Mouse (Mus musculus) mouse embryonic stem cell (cell line): ENCODE measurements around the gene Vmn1r9.
"Not testable (repeated sequence)": the region's sequence is repeated elsewhere in the genome, so short reads cannot be mapped to it uniquely, and the experiment has no call there.

ENCODE experiments used
- in situ Hi-C, 2 experiments: fragments of 300-500 bp; cut with MboI; formaldehyde crosslinking; loops; 1 replicate in 1 of 2; 3 replicates in 1 of 2; pipeline ENCODE4 v1.14.3; 2019 to 2020; ENCODE audit warnings: low sequenced_read_pairs in 2 of 2, low pct_unique_long_range_greater_than_20kb in 1 of 2, mixed read lengths in 1 of 2; ENCODE audit not compliant: unreplicated experiment in 1 of 2

Gene Vmn1r9

GRCm38 (mm10) chr6:57066487-57066886 lies at the start of gene Vmn1r9:
TSS of gene Vmn1r9 (plus strand) at chr6:57066787.
- in situ Hi-C loops = loop anchor here (25.0 kb wide), 1 partner anchor 254 kb away; no protein-coding TSS in a partner anchor

GRCm38 (mm10) chr6:57025224-57025623 lies 41.4 kb upstream of the Vmn1r9 start, which contains the start of gene Vmn1r7:
TSS of gene Vmn1r7 (minus strand) at chr6:57025324.
- in situ Hi-C loops = not testable (repeated sequence)

DNA sequence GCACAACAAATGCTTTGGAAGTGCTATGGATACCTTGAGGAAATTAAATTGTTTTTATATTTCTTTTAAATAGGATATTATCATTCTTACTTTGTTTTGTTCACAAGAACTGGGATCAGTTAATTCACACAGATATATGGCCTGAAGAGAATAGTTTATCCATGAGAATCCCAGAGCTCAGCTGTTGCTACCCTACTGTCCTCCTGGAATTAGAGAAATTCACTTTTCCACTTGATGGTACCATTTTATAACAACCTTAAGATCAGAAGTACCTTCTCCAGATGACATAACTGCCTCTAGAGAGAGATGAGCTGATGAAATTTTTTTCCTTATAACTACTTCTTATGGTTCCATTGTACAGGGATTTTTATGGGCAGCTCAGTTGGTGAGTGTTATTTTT lies 34.6 kb upstream of the Vmn1r9 start, which contains the start of gene Vmn1r8:
TSS of gene Vmn1r8 (plus strand) at position 301 of the 400 bp plus-strand sequence.
- in situ Hi-C loops = no loop called here

DNA sequence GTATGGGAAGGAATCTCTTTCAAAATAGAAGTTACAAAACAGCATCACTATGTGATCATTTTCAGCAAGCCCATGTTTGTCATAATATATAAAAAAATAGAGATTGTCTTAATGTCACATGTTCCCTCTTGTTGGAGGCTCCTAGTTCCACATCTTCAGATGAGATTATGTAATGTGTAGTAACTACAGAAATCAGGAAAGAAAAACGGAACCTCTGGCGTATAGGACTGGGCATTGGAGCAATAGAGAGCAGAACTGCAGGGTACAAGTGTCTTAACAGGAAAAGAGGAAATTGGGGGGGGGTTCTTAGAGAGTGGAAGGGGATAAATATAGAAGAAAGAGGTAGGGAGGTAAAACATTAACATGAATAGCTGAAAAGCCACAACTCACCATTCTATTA lies 31.9 kb upstream of the Vmn1r9 start:
- in situ Hi-C loops = no loop called here

DNA sequence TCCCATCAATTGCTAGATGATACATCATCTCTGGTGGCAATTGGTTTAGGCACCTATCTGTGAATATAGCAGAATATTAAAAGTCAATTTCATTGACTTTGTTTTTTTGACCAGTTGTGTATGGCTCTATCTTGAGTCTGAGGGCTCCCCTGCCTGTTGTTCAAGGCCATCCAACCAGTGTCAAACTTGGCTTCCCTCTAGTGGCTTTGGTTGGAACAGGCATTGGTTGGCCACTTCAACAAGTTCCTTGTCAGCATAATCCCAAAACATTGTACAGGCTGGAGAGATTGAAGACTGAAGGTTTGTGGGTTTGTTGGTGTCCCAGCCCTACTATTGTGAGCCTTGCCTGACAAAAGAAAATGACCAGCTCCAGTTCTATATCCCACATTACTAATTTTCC lies 2.9 kb upstream of the Vmn1r9 start:
- in situ Hi-C loops = loop anchor here (25.0 kb wide), 1 partner anchor 251 kb away; no protein-coding TSS in a partner anchor

DNA sequence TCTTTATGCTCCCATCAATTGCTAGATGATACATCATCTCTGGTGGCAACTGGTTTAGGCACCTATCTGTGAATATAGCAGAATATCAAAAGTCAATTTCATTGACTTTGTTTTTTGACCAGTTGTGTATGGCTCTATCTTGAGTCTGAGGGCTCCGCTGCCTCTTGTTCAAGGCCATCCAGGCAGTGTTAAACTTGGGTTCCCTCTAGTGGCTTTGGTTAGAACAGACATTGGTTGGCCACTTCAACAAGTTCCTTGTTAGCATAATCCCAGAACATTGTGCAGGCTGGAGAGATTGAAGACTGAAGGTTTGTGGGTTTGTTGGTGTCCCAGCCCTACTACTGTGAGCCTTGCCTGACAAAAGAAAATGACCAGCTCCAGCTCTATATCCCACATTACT lies 39.8 kb downstream of the Vmn1r9 start:
- in situ Hi-C loops = no loop called here

DNA sequence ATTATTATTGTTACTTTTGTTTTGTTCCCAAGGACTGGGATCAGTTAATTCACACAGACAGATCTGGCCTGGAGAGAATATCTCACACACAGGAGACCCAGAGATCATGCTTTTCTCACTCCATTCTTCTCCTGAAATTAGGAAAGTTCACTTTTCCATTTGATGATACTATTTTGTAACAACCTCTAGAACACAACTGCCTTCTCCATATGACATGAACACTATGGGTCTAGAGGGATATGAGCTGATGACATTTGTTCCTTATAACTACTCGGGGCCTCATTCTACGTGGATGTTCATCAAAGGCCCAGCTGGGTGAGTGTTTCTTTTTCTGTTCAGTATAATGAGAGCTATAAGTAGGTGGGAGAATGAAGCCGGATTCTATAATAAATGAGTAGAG lies 42.6 kb downstream of the Vmn1r9 start, which contains the start of gene Vmn1r10:
TSS of gene Vmn1r10 (plus strand) at position 301 of the 400 bp plus-strand sequence.
- in situ Hi-C loops = no loop called here
